In the genomic region with DNA sequence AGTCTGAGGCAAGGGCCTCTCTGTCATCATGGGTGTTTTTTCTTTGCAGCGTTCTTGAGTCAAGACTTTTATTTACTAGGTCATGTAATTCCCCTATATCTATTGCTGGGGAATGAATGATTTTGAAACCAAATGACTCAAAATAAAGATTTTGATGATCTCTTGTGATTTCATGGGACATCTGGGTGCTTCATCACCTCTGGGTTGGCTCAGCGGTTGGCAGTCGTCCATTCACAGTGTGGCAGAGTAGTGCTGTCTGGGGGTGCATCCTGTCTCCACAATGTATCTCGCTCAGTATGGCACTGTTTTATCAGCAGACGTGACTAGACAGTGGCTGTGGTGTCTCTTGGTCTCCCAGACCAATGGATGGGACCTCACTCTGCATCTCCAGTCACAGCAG, we compare ENCODE assay signal across 35 mouse cellular contexts. TPM values are rescaled to one million over a fixed set of nuclear protein-coding genes. Genes with fewer than 3 reads are reported as not detected.
DNase-seq lines count a peak whose midpoint lies in the region; ATAC-seq lines count a peak whose summit lies in the region.
"Had no signal": no experiment of that assay in that cellular context is flagged by ENCODE, and none has a peak within 500 bp of the region (broad histone marks: within the 10 kb centered on the region; RNA-seq: fewer than 3 reads in every experiment).

No protein-coding gene starts in this region.

- no peak overlapping the region for H3K9ac ChIP-seq in hindbrain, embryonic 11.5 days (ENCODE audit: low read depth, low read length)
- H3K9ac ChIP-seq: embryonic facial prominence, embryonic 12.5 days; forebrain, embryonic 15.5 days; limb, embryonic 15.5 days; liver, embryonic 13.5 days; midbrain, embryonic 13.5 days had no signal

- no peaks in the 10 kb centered on the region for H3K4me1 ChIP-seq in hindbrain, embryonic 11.5 days (replicated peaks; ENCODE audit: control insufficient read depth, insufficient read depth, low read length)
- H3K4me1 ChIP-seq: embryonic facial prominence, embryonic 12.5 days; forebrain, embryonic 15.5 days; limb, embryonic 10.5 days; limb, embryonic 15.5 days; liver, embryonic 13.5 days; midbrain, embryonic 13.5 days had no signal

- H3K27me3 ChIP-seq in hindbrain, embryonic 11.5 days (ENCODE audit: control insufficient read depth, insufficient read depth, low read length), result no peaks in the 10 kb centered on the region
- H3K27me3 ChIP-seq: CH12.LX; embryonic facial prominence, embryonic 12.5 days; forebrain, embryonic 15.5 days; limb, embryonic 15.5 days; liver, embryonic 13.5 days; midbrain, embryonic 13.5 days had no signal

- H3K4me3 ChIP-seq in hindbrain, embryonic 11.5 days (ENCODE audit: low read depth, low read length), result no peak overlapping the region
- H3K4me3 ChIP-seq: embryonic facial prominence, embryonic 12.5 days; forebrain, embryonic 10.5 days; forebrain, embryonic 15.5 days; gastrocnemius, adult 2 months; hindbrain, embryonic 10.5 days; limb, embryonic 10.5 days; limb, embryonic 15.5 days; liver, embryonic 13.5 days; megakaryocyte, embryonic 14.5 days; midbrain, embryonic 13.5 days had no signal

- peak; percentile 47 for ATAC-seq in activated CD4-positive, CD25-positive, alpha-beta regulatory T cell, adult 4 months
- ATAC-seq in hindbrain, embryonic 11.5 days (ENCODE audit: low FRiP score), result no peak
- ATAC-seq: forebrain, embryonic 15.5 days; hindbrain, embryonic 16.5 days; intestine, embryonic 16.5 days; lung, postnatal 0 days; midbrain, embryonic 13.5 days had no signal

- no peaks in the 10 kb centered on the region for H3K9me3 ChIP-seq in hindbrain, embryonic 11.5 days (ENCODE audit: control insufficient read depth, low read length)
- H3K9me3 ChIP-seq: embryonic facial prominence, embryonic 12.5 days; forebrain, embryonic 10.5 days; forebrain, embryonic 15.5 days; G1E; hindbrain, embryonic 10.5 days; limb, embryonic 10.5 days; limb, embryonic 15.5 days; liver, embryonic 13.5 days; midbrain, embryonic 13.5 days had no signal

- H3K36me3 ChIP-seq in hindbrain, embryonic 11.5 days (ENCODE audit: control insufficient read depth, insufficient read depth, low read length), result no peaks in the 10 kb centered on the region
- H3K36me3 ChIP-seq: embryonic facial prominence, embryonic 12.5 days; forebrain, embryonic 10.5 days; forebrain, embryonic 15.5 days; G1E; hindbrain, embryonic 10.5 days; limb, embryonic 10.5 days; limb, embryonic 15.5 days; liver, embryonic 13.5 days; midbrain, embryonic 13.5 days had no signal

- peak; percentile 16 to 63 for DNase-seq in frontal cortex, adult 2 months (ENCODE audit: extremely low spot score in 1 of 2, low spot score in 1 of 2)
- DNase-seq in frontal cortex, postnatal 10 days (ENCODE audit: low spot score in 2 of 2), result no peak
- peak; percentile 6 to 14 for DNase-seq in right cerebral cortex, adult 2 months (ENCODE audit: low spot score in 2 of 2)
- no peak for DNase-seq in right cerebral cortex, postnatal 36 days (ENCODE audit: low spot score in 2 of 2)
- DNase-seq in hindbrain, embryonic 11.5 days (ENCODE audit: low spot score), result no peak
- no peak for DNase-seq in ovary, adult 18-20 months (ENCODE audit: low spot score)
- DNase-seq: adrenal gland, postnatal 14 days; cerebellum, adult 11-12 months; cerebellum, adult 9-11 months; embryo, embryonic 11 days; gastrocnemius, adult 2 months; heart, postnatal 14 days; kidney, adult 8-10 months; kidney, postnatal 4 days; layer of hippocampus, postnatal 36 days; liver, embryonic 13.5 days; lung, adult 18-20 months; lung, postnatal 4 days; spleen, adult 18-20 months; thymus, postnatal 14 days had no signal

- H3K27ac ChIP-seq in hindbrain, embryonic 11.5 days (ENCODE audit: low read depth, low read length), result no peak overlapping the region
- H3K27ac ChIP-seq: embryonic facial prominence, embryonic 12.5 days; forebrain, embryonic 10.5 days; forebrain, embryonic 15.5 days; gastrocnemius, adult 2 months; hindbrain, embryonic 10.5 days; kidney, postnatal 0 days; limb, embryonic 10.5 days; limb, embryonic 15.5 days; liver, embryonic 13.5 days; midbrain, embryonic 13.5 days had no signal

- WGBS in hindbrain, embryonic 11.5 days, result 85% methylated on average over 5 of the region's 5 CpGs

- no peak overlapping the region for H3K4me2 ChIP-seq in hindbrain, embryonic 11.5 days (replicated peaks; ENCODE audit: low read depth, low read length)
- H3K4me2 ChIP-seq: embryonic facial prominence, embryonic 12.5 days; forebrain, embryonic 15.5 days; limb, embryonic 15.5 days; liver, embryonic 13.5 days; midbrain, embryonic 13.5 days had no signal

RNA-seq across cellular contexts. Expression of gene Il1r2, which starts 17.9 kb away (rescaled TPM):
- polyA plus RNA-seq in frontal cortex, adult 2 months (2012; rRNA removed), result 0.44 and 0.74 TPM in 2 replicates
- 100 to 1,000 TPM; 150 to 152 TPM for polyA plus RNA-seq in activated CD4-positive, CD25-positive, alpha-beta regulatory T cell, adult 4 months (2017; shearing (Covaris generic))
- polyA plus RNA-seq in hindbrain, embryonic 11.5 days (2014; fragmentation: Nextera tagmentation; extraction: Ambion mirVana), result 0.27 TPM in 1 of 2 replicates, not detected in the other
- polyA plus RNA-seq: G1E had no signal

Comparison
In these comparisons a context has a peak if more than half of its experiments do, and no peak if none do; other contexts are left out.
1. DNase-seq: peak in frontal cortex, adult 2 months (2 of 2) and right cerebral cortex, adult 2 months (2 of 2); none in frontal cortex, postnatal 10 days (0 of 2), right cerebral cortex, postnatal 36 days (0 of 2), hindbrain, embryonic 11.5 days (single experiment) and ovary, adult 18-20 months (single experiment).
2. RNA of gene Il1r2, which starts 17.9 kb away (polyA plus RNA-seq): 150 to 152 TPM in activated CD4-positive, CD25-positive, alpha-beta regulatory T cell, adult 4 months; 0.44 to 0.74 TPM in frontal cortex, adult 2 months and 0.27 TPM in hindbrain, embryonic 11.5 days; every median in the first group is over 10 times any median in the second.